Mouse (Mus musculus) ES-E14 (cell line): Measurements from ENCODE around the gene BC048403.

Source experiments
- CHD2 ChIP-seq: IDR thresholded peaks from 2 replicates; pipeline ENCODE4 v1.6.1; 2014; ENCODE audit warnings: mild to moderate bottlenecking, low read depth, low read length, inconsistent platforms
- HCFC1 ChIP-seq: IDR thresholded peaks from 2 replicates; pipeline ENCODE4 v1.6.1; 2012; ENCODE audit warnings: low read length, inconsistent platforms, borderline replicate concordance; ENCODE audit not compliant: insufficient read depth

GRCm38 (mm10) chr10:121732542-121732941 is 7.2 kb upstream of the BC048403 start:
- no peak for TF ChIP-seq CHD2
- no peak for TF ChIP-seq HCFC1
